In genomic region chr2:146221929-146222278, GRCm38 (mm10) we compare ENCODE assay signal across 8 mouse cellular contexts. TPM values are rescaled to one million over a fixed set of nuclear protein-coding genes. Genes with fewer than 3 reads are reported as not detected.
A peak's percentile ranks its signal among the peaks of the same experiment; 100 is the strongest.
DNase-seq lines count a peak whose midpoint lies in the region; ATAC-seq and TF ChIP-seq lines count a peak whose summit lies in the region.

No protein-coding gene starts in this region.

- no peaks in the 10 kb centered on the region for H3K9me3 ChIP-seq in embryonic facial prominence, embryonic 14.5 days (ENCODE audit: control insufficient read depth, low read length)
- no peaks in the 10 kb centered on the region for H3K9me3 ChIP-seq in intestine, postnatal 0 days (ENCODE audit: control insufficient read depth)
- H3K9me3 ChIP-seq in midbrain, embryonic 11.5 days (ENCODE audit: control insufficient read depth, low read length) = no peaks in the 10 kb centered on the region

- H3K4me2 ChIP-seq in embryonic facial prominence, embryonic 14.5 days (ENCODE audit: low read depth, low read length) = peak overlapping the region; percentile 99
- peak overlapping the region; percentile 86 for H3K4me2 ChIP-seq in intestine, postnatal 0 days (replicated peaks; ENCODE audit: low read depth)
- peak overlapping the region; percentile 89 for H3K4me2 ChIP-seq in midbrain, embryonic 11.5 days

- ATAC-seq in embryonic facial prominence, embryonic 14.5 days (ENCODE audit: low read depth) = peak; percentile 76
- ATAC-seq in intestine, postnatal 0 days = 0 out of 2 replicates have a peak, but pooled peaks have one; percentile 4
- peak; percentile 56 for ATAC-seq in midbrain, embryonic 11.5 days (ENCODE audit: low FRiP score)

- H3K9ac ChIP-seq in embryonic facial prominence, embryonic 14.5 days (ENCODE audit: low read depth, low read length) = peak overlapping the region; percentile 42
- no peak overlapping the region for H3K9ac ChIP-seq in intestine, postnatal 0 days (ENCODE audit: low read depth, low read length)
- peak overlapping the region; percentile 82 for H3K9ac ChIP-seq in midbrain, embryonic 11.5 days (ENCODE audit: low read length)

- peak overlapping the region; percentile 50 for H3K4me3 ChIP-seq in embryonic facial prominence, embryonic 14.5 days (ENCODE audit: low read depth, low read length)
- H3K4me3 ChIP-seq in intestine, postnatal 0 days (ENCODE audit: low read depth, low read length) = peak overlapping the region; percentile 51
- peak overlapping the region; percentile 66 for H3K4me3 ChIP-seq in midbrain, embryonic 11.5 days (ENCODE audit: low read depth, low read length)

- H3K27ac ChIP-seq in embryonic facial prominence, embryonic 14.5 days (replicated peaks; ENCODE audit: low read depth, low read length) = peak overlapping the region; percentile 39; the same call in 1 of the 2 replicates
- no peak overlapping the region for H3K27ac ChIP-seq in intestine, postnatal 0 days (ENCODE audit: low read depth, low read length)
- H3K27ac ChIP-seq in midbrain, embryonic 11.5 days (ENCODE audit: low read depth, low read length) = peak overlapping the region; percentile 94

- peaks cover 22% of the 10 kb centered on the region for H3K4me1 ChIP-seq in embryonic facial prominence, embryonic 14.5 days (ENCODE audit: control insufficient read depth, insufficient read depth, low read length)
- peaks cover 9% of the 10 kb centered on the region for H3K4me1 ChIP-seq in intestine, postnatal 0 days (replicated peaks; ENCODE audit: control insufficient read depth, insufficient read depth, low read length)
- peaks cover 49% of the 10 kb centered on the region for H3K4me1 ChIP-seq in midbrain, embryonic 11.5 days (ENCODE audit: control insufficient read depth, insufficient read depth, low read length)

- DNase-seq in layer of hippocampus, adult 11-12 months (ENCODE audit: low spot score) = peak; percentile 24
- DNase-seq in layer of hippocampus, adult 9-10 months (ENCODE audit: low spot score) = no peak
- peak; percentile 52 for DNase-seq in adrenal gland, postnatal 14 days
- peak; percentile 79 for DNase-seq in embryonic facial prominence, embryonic 14.5 days (ENCODE audit: low spot score)
- peak; percentile 97 for DNase-seq in midbrain, embryonic 11.5 days (ENCODE audit: low spot score, missing footprints)
- DNase-seq in thymus, postnatal 4 days = peak; percentile 25
- DNase-seq in gastrocnemius, postnatal 14 days = no peak

- no peaks in the 10 kb centered on the region for H3K36me3 ChIP-seq in embryonic facial prominence, embryonic 14.5 days (ENCODE audit: control insufficient read depth, insufficient read depth, low read length)
- no peaks in the 10 kb centered on the region for H3K36me3 ChIP-seq in intestine, postnatal 0 days (ENCODE audit: control insufficient read depth, insufficient read depth)
- H3K36me3 ChIP-seq in midbrain, embryonic 11.5 days (ENCODE audit: control insufficient read depth, insufficient read depth, low read length) = no peaks in the 10 kb centered on the region

- peaks cover 95% of the 10 kb centered on the region for H3K27me3 ChIP-seq in embryonic facial prominence, embryonic 14.5 days (replicated peaks; ENCODE audit: control insufficient read depth, insufficient read depth, low read length)
- H3K27me3 ChIP-seq in intestine, postnatal 0 days (replicated peaks; ENCODE audit: control insufficient read depth, insufficient read depth, low read length) = peaks cover 95% of the 10 kb centered on the region
- H3K27me3 ChIP-seq in midbrain, embryonic 11.5 days (ENCODE audit: control insufficient read depth, insufficient read depth, low read length) = peaks cover 61% of the 10 kb centered on the region

- TF ChIP-seq CTCF in intestine, postnatal 0 days (IDR thresholded peaks at IDR 0.05; ENCODE audit: low read depth) = no peak

- intact Hi-C loops in gastrocnemius, postnatal 14 days (cut with DNase I; ENCODE audit: low total_unique reads) = no loop called here

- 0% methylated on average over 16 of the region's 44 CpGs for WGBS in embryonic facial prominence, embryonic 14.5 days
- WGBS in intestine, postnatal 0 days = under 1% methylated on average over 28 of the region's 44 CpGs
- WGBS in midbrain, embryonic 11.5 days = 0% methylated on average over 33 of the region's 44 CpGs

RNA-seq across cellular contexts. Expression of gene Insm1, which starts 0.2 kb away (rescaled TPM):
- 6.0 and 6.8 TPM in 2 replicates for total RNA-seq in adrenal gland, postnatal 14 days (2021)
- 1.0 and 1.3 TPM in 2 replicates for polyA plus RNA-seq in embryonic facial prominence, embryonic 14.5 days (2014; fragmentation: Nextera tagmentation; extraction: Ambion mirVana)
- polyA plus RNA-seq in intestine, postnatal 0 days (2015; fragmentation: Nextera tagmentation; extraction: Ambion mirVana) = 0.43 and 0.48 TPM in 2 replicates
- 11.7 and 12.5 TPM in 2 replicates for polyA plus RNA-seq in midbrain, embryonic 11.5 days (2014; fragmentation: Nextera tagmentation; extraction: Ambion mirVana)
- not detected for total RNA-seq in gastrocnemius, postnatal 14 days (2021)

Comparison
In these comparisons a context has a peak if more than half of its experiments do, and no peak if none do; other contexts are left out.
1. DNase-seq: peak in layer of hippocampus, adult 11-12 months (single experiment), adrenal gland, postnatal 14 days (single experiment), embryonic facial prominence, embryonic 14.5 days (single experiment), midbrain, embryonic 11.5 days (single experiment) and thymus, postnatal 4 days (single experiment); none in layer of hippocampus, adult 9-10 months (single experiment) and gastrocnemius, postnatal 14 days (single experiment).
2. ATAC-seq: peak in every context shown above with its lines; median percentile 76 in embryonic facial prominence, embryonic 14.5 days; 56 in midbrain, embryonic 11.5 days; 4 in intestine, postnatal 0 days.
3. Peak in every context shown above with its lines, with median percentiles within 50 percentile points of each other: H3K4me2 ChIP-seq and H3K4me3 ChIP-seq.